Mouse (Mus musculus) bone marrow macrophage, adult 2 months (primary cell): ENCODE measurements at regions not wholly inside any gene's neighbourhood (a gene's known extent, or its start where the extent isn't known, plus 50 kb on each side); places are given as distances from the start of the nearest gene placed in this dataset.

Experiments
- H3K27ac ChIP-seq: 2 replicates; pipeline ENCODE4 v1.5.1; 2012; ENCODE audit warnings: low read depth, low read length; ENCODE audit not compliant: insufficient read depth
- H3K4me1 ChIP-seq: 2 replicates; pipeline ENCODE4 v1.6.1; 2012; ENCODE audit warnings: low read length; ENCODE audit not compliant: control insufficient read depth, insufficient read depth
- H3K4me3 ChIP-seq: 2 replicates; pipeline ENCODE4 v1.5.1; 2012; ENCODE audit warnings: mild to moderate bottlenecking, low read length, moderate library complexity; ENCODE audit not compliant: insufficient read depth
- CTCF ChIP-seq: IDR thresholded peaks from 2 replicates; pipeline ENCODE4 v1.5.1; 2012; ENCODE audit warnings: low read depth, mild to moderate bottlenecking, low read length, moderate library complexity
- POLR2A ChIP-seq: IDR thresholded peaks from 2 replicates; pipeline ENCODE4 v1.6.1; 2012; ENCODE audit warnings: mild to moderate bottlenecking, low read depth, low read length, borderline replicate concordance

- Histone ChIP-seq H3K4me3 (no peak overlapping the region), H3K27ac (no peak overlapping the region), H3K4me1 (no peaks in the 10 kb centered on the region)
- no peak for TF ChIP-seq POLR2A
- TF ChIP-seq CTCF: no peak
These were observed 356.9 kb upstream of the Jarid2 start for GRCm38 (mm10) chr13:44372361-44372877.

- no peaks in the 10 kb centered on the region for H3K4me1 ChIP-seq
- no peak overlapping the region for H3K27ac ChIP-seq
- TF ChIP-seq CTCF: no peak
- TF ChIP-seq POLR2A: no peak
- no peak overlapping the region for H3K4me3 ChIP-seq
These were observed 353.7 kb upstream of the Jarid2 start for GRCm38 (mm10) chr13:44375476-44376159.

- no peak overlapping the region for H3K27ac ChIP-seq
- no peaks in the 10 kb centered on the region for H3K4me1 ChIP-seq
- H3K4me3 ChIP-seq: no peak overlapping the region
- TF ChIP-seq CTCF (no peak), POLR2A (no peak)
These were observed 353.1 kb upstream of the Jarid2 start for GRCm38 (mm10) chr13:44376160-44376488.

GRCm38 (mm10) chr13:44381721-44382450 is 347.4 kb upstream of the Jarid2 start:
- Histone ChIP-seq H3K4me1 (no peaks in the 10 kb centered on the region), H3K4me3 (no peak overlapping the region), H3K27ac (no peak overlapping the region)
- no peak for TF ChIP-seq CTCF

GRCm38 (mm10) chr13:44383322-44383721 is 346.0 kb upstream of the Jarid2 start:
- H3K4me1 ChIP-seq: no peaks in the 10 kb centered on the region
- H3K27ac ChIP-seq: no peak overlapping the region
- TF ChIP-seq POLR2A (no peak), CTCF (no peak)
- H3K4me3 ChIP-seq: no peak overlapping the region

GRCm38 (mm10) chr13:44386767-44387166 is 342.5 kb upstream of the Jarid2 start:
- Histone ChIP-seq H3K4me3 (no peak overlapping the region), H3K4me1 (no peaks in the 10 kb centered on the region), H3K27ac (no peak overlapping the region)
- TF ChIP-seq CTCF (no peak), POLR2A (no peak)

GRCm38 (mm10) chr13:44389696-44390095 is 339.6 kb upstream of the Jarid2 start:
- TF ChIP-seq POLR2A (no peak), CTCF (no peak)

GRCm38 (mm10) chr13:44390666-44391390 is 338.4 kb upstream of the Jarid2 start:
- TF ChIP-seq POLR2A (no peak), CTCF (no peak)

More at GRCm38 (mm10) chr13:44389696-44390095, 339.6 kb upstream of the Jarid2 start:
- Histone ChIP-seq H3K4me3 (no peak overlapping the region), H3K27ac (no peak overlapping the region), H3K4me1 (0 out of 2 replicates have a peak, but pooled peaks cover 3% of the 10 kb centered on the region)

GRCm38 (mm10) chr13:44394016-44394415 is 335.3 kb upstream of the Jarid2 start:
- Histone ChIP-seq H3K4me3 (no peak overlapping the region), H3K27ac (no peak overlapping the region), H3K4me1 (0 out of 2 replicates have a peak, but pooled peaks cover 3% of the 10 kb centered on the region)
- TF ChIP-seq POLR2A (no peak), CTCF (no peak)

More at GRCm38 (mm10) chr13:44390666-44391390, 338.4 kb upstream of the Jarid2 start:
- Histone ChIP-seq H3K4me1 (0 out of 2 replicates have a peak, but pooled peaks cover 3% of the 10 kb centered on the region), H3K27ac (no peak overlapping the region), H3K4me3 (no peak overlapping the region)
